15 mouse cellular contexts compared by ENCODE assay signal in the genomic region with DNA sequence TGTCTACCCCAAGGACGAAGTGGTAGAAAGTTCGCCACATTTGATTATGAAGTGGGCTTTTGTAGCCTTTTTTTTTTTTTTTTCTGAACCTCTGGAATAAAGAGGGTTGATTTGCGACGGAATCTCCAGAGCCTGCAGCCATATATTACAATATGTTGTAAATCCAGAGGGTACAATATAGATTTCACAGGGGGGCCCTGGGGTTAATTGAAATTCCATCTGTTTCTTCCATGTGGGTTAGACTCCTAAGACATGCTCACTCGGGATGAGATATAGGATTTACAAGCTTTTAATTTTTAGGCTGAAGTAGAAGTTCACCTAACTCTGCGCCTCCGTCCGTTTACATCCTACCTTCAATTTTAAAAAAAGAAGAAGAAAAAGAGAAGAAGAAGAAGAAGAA. TPM values are rescaled to one million over a fixed set of nuclear protein-coding genes. Genes with fewer than 3 reads are reported as not detected.
DNase-seq lines count a peak whose midpoint lies in the region; ATAC-seq lines count a peak whose summit lies in the region.
"Had no signal": no experiment of that assay in that cellular context is flagged by ENCODE, and none has a peak within 500 bp of the region (broad histone marks: within the 10 kb centered on the region; RNA-seq: fewer than 3 reads in every experiment).

No protein-coding gene starts in this region.

- H3K27ac ChIP-seq in kidney, embryonic 14.5 days (ENCODE audit: low read depth, low read length): peak overlapping the region; percentile 17; the same call in 1 of the 2 replicates
- H3K27ac ChIP-seq in forebrain, embryonic 16.5 days (ENCODE audit: low read length): no peak overlapping the region
- peak overlapping the region; percentile 79 for H3K27ac ChIP-seq in limb, embryonic 13.5 days
- H3K27ac ChIP-seq in neural tube, embryonic 12.5 days: peak overlapping the region; percentile 20; the same call in 1 of the 2 replicates
- H3K27ac ChIP-seq: liver, embryonic 12.5 days; macrophage; stomach, postnatal 0 days had no signal

- peak overlapping the region; percentile 11; the same call in 1 of the 2 replicates for H3K4me2 ChIP-seq in kidney, embryonic 14.5 days (replicated peaks; ENCODE audit: low read depth, low read length)
- H3K4me2 ChIP-seq in forebrain, embryonic 16.5 days (ENCODE audit: low read length): peak overlapping the region; percentile 50
- H3K4me2 ChIP-seq in limb, embryonic 13.5 days (replicated peaks): 0 out of 2 replicates have a peak overlapping the region, but pooled peaks have one; percentile 12
- H3K4me2 ChIP-seq in neural tube, embryonic 12.5 days (replicated peaks): peak overlapping the region; percentile 41
- H3K4me2 ChIP-seq: heart, embryonic 12.5 days; liver, embryonic 12.5 days had no signal

- ATAC-seq in kidney, embryonic 14.5 days (ENCODE audit: low FRiP score, low TSS enrichment): no peak
- peak; percentile 21; the same call in 1 of the 2 replicates for ATAC-seq in forebrain, embryonic 16.5 days
- ATAC-seq in limb, embryonic 13.5 days (ENCODE audit: low FRiP score, low read depth): no peak
- peak; percentile 89 for ATAC-seq in neural tube, embryonic 12.5 days (ENCODE audit: low FRiP score, low read depth)
- ATAC-seq: liver, embryonic 12.5 days had no signal

- 35% methylated on average over 8 of the region's 8 CpGs for WGBS in kidney, embryonic 14.5 days
- WGBS in forebrain, embryonic 16.5 days: 10% methylated on average over 8 of the region's 8 CpGs
- WGBS in limb, embryonic 13.5 days: 23% methylated on average over 8 of the region's 8 CpGs
- WGBS in neural tube, embryonic 12.5 days: 17% methylated on average over 8 of the region's 8 CpGs

- peaks cover 17% of the 10 kb centered on the region; the same call in 1 of the 2 replicates for H3K4me1 ChIP-seq in kidney, embryonic 14.5 days (ENCODE audit: control insufficient read depth, insufficient read depth, low read length)
- H3K4me1 ChIP-seq in forebrain, embryonic 16.5 days (replicated peaks; ENCODE audit: control insufficient read depth, insufficient read depth, low read length): peaks cover 23% of the 10 kb centered on the region
- H3K4me1 ChIP-seq in limb, embryonic 13.5 days: peaks cover 56% of the 10 kb centered on the region
- peaks cover 25% of the 10 kb centered on the region for H3K4me1 ChIP-seq in neural tube, embryonic 12.5 days
- H3K4me1 ChIP-seq: liver, embryonic 12.5 days had no signal

- no peak overlapping the region; the same call in 1 of the 2 replicates for H3K9ac ChIP-seq in kidney, embryonic 14.5 days (ENCODE audit: low read depth, low read length)
- H3K9ac ChIP-seq in forebrain, embryonic 16.5 days (replicated peaks; ENCODE audit: low read depth, low read length): no peak overlapping the region
- no peak overlapping the region for H3K9ac ChIP-seq in limb, embryonic 13.5 days
- no peak overlapping the region for H3K9ac ChIP-seq in neural tube, embryonic 12.5 days
- H3K9ac ChIP-seq: heart, embryonic 12.5 days; liver, embryonic 12.5 days had no signal

- H3K9me3 ChIP-seq in kidney, embryonic 14.5 days (ENCODE audit: control insufficient read depth, low read length): peaks cover 7% of the 10 kb centered on the region; the same call in 1 of the 2 replicates
- H3K9me3 ChIP-seq in forebrain, embryonic 16.5 days (ENCODE audit: control insufficient read depth, low read length): no peaks in the 10 kb centered on the region
- peaks cover 10% of the 10 kb centered on the region for H3K9me3 ChIP-seq in limb, embryonic 13.5 days
- peaks cover 10% of the 10 kb centered on the region; the same call in 1 of the 2 replicates for H3K9me3 ChIP-seq in neural tube, embryonic 12.5 days
- H3K9me3 ChIP-seq: liver, embryonic 12.5 days had no signal

- H3K36me3 ChIP-seq in kidney, embryonic 14.5 days (ENCODE audit: control insufficient read depth, insufficient read depth, low read length): no peaks in the 10 kb centered on the region
- no peaks in the 10 kb centered on the region for H3K36me3 ChIP-seq in forebrain, embryonic 16.5 days (ENCODE audit: control insufficient read depth, insufficient read depth)
- H3K36me3 ChIP-seq in limb, embryonic 13.5 days: no peaks in the 10 kb centered on the region
- H3K36me3 ChIP-seq in neural tube, embryonic 12.5 days: 0 out of 2 replicates have a peak, but pooled peaks cover 3% of the 10 kb centered on the region
- H3K36me3 ChIP-seq: heart, embryonic 12.5 days; liver, embryonic 12.5 days had no signal

- DNase-seq in kidney, adult 8-10 months: no peak
- DNase-seq in urinary bladder, postnatal 25 days (ENCODE audit: low spot score): no peak
- DNase-seq in cerebellum, postnatal 25 days: no peak
- DNase-seq in heart, postnatal 36 days: no peak
- DNase-seq: cerebellum, postnatal 14 days; layer of hippocampus, adult 9-11 months; right cerebral cortex, postnatal 4 days had no signal

- H3K27me3 ChIP-seq in kidney, embryonic 14.5 days (ENCODE audit: control insufficient read depth, insufficient read depth, low read length): no peaks in the 10 kb centered on the region
- no peaks in the 10 kb centered on the region for H3K27me3 ChIP-seq in forebrain, embryonic 16.5 days (replicated peaks; ENCODE audit: control insufficient read depth, insufficient read depth, low read length)
- H3K27me3 ChIP-seq in limb, embryonic 13.5 days: no peaks in the 10 kb centered on the region
- no peaks in the 10 kb centered on the region for H3K27me3 ChIP-seq in neural tube, embryonic 12.5 days (replicated peaks)
- H3K27me3 ChIP-seq: heart, embryonic 12.5 days; liver, embryonic 12.5 days had no signal

- no peak overlapping the region for H3K4me3 ChIP-seq in kidney, embryonic 14.5 days (ENCODE audit: low read length)
- peak overlapping the region; percentile 24 for H3K4me3 ChIP-seq in forebrain, embryonic 16.5 days (replicated peaks; ENCODE audit: low read length)
- H3K4me3 ChIP-seq in limb, embryonic 13.5 days: no peak overlapping the region
- no peak overlapping the region for H3K4me3 ChIP-seq in neural tube, embryonic 12.5 days
- H3K4me3 ChIP-seq: heart, embryonic 12.5 days; liver, embryonic 12.5 days had no signal

- intact Hi-C loops in heart, postnatal 36 days (cut with DNase I): no loop called here

RNA-seq across cellular contexts. Expression of a gene that starts 45.0 kb away (rescaled TPM):
- polyA plus RNA-seq in kidney, embryonic 14.5 days (2014; fragmentation: Nextera tagmentation; extraction: Ambion mirVana): 7.3 and 11.8 TPM in 2 replicates
- 4.9 and 5.6 TPM in 2 replicates for polyA plus RNA-seq in forebrain, embryonic 16.5 days (2015; fragmentation: Nextera tagmentation; extraction: Ambion mirVana)
- polyA plus RNA-seq in limb, embryonic 13.5 days (2015; fragmentation: Nextera tagmentation; extraction: Ambion mirVana): 10.2 and 11.0 TPM in 2 replicates
- 8.9 and 9.3 TPM in 2 replicates for polyA plus RNA-seq in neural tube, embryonic 12.5 days (2016; fragmentation: Nextera tagmentation; extraction: Ambion mirVana)
- total RNA-seq in heart, postnatal 36 days (2021): 1 to 10 TPM; 5.1 to 5.7 TPM

Comparison
In these comparisons a context has a peak if more than half of its experiments do, and no peak if none do; other contexts are left out.
1. ATAC-seq: peak in forebrain, embryonic 16.5 days (single experiment) and neural tube, embryonic 12.5 days (single experiment); none in kidney, embryonic 14.5 days (single experiment) and limb, embryonic 13.5 days (single experiment).
2. Peak in every context shown above with its lines, with median percentiles within 50 percentile points of each other: H3K4me2 ChIP-seq.